Mouse (Mus musculus): ENCODE measurements around the gene Eral1. TPM values are rescaled to one million over a fixed set of nuclear protein-coding genes. Genes with fewer than 3 reads are reported as not detected.
"Not testable (repeated sequence)": the region's sequence is repeated elsewhere in the genome, so short reads cannot be mapped to it uniquely, and the experiment has no call there.

Eral1 gene
- total RNA-seq, 4 experiments from 2014 or later = 15.8 to 21.7 (median 21.2) TPM

DNA sequence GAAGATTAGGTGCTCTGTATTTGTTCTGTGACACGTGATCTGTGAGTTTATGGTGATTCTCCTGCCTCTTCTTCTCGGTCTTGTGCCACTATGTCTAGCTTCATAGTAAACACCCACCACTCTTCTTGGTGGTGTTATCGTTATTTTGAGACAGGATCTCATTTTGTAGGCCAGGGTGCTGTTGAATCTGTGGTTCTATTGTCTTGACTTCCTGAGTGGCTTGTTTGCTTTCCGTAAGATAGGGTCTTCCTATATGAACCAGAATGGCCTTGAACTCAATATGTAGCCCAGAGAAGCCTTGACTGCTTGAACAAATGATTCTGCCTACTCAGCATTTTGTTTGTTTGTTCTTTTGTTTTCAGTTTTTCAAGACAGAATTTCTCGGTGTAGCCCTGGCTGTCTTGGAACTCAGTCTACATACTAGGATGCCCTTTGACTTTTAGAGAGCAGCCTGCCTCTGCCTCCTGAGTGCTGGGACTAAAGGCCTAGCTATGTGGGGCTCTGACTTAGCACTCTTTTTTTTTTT is 7.6 kb upstream of the Eral1 start:
- no peak for DNase-seq (ENCODE audit: low spot score in 2 of 2)

DNA sequence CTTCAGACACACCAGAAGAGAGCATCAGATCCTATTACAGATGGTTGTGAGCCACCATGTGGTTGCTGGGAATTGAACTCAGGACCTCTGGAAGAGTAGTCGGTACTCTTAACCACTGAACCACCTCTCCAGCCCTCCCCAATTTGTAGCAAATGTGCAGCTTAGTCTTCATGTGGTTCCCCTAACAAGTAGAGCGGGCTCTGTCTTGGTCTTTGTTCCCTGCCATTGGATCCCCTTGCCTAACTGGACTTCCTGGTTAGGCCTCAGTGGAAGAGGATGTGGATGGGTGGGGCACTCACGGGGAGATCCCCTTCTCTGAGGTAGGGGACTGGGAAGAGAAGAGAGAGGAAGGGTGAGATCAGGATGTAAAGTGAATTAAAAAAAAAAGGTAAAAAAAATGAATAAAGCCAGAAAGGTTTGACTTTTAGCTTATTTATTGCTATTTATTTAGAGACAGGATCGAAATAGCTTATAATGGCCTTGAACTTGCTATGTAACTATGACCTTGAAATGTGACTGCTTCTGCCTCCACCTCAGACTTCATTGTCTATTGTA is 6.8 kb upstream of the Eral1 start:
- no peak for DNase-seq (ENCODE audit: low spot score in 2 of 2)

DNA sequence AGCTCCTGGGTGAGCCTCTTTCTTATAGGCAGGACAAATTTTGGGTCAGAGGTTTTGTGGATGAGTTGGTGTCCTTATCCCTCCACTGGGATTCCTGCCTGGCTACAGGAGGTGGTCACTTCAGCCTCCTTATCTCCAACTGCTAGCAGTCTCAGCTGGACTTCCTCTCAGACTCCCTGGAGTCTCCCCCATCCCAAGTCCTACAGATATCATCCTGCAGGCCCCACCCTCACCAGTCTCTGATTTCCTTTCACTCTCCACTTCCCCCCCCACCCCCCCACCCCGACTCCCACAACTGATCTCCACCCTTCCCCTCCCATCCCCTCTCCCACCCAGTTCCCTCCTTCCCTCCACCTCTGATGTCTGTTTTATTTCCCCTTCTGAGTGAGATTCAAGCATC is 3.4 kb upstream of the Eral1 start:
- DNase-seq (ENCODE audit: low spot score in 2 of 2) = no peak

DNA sequence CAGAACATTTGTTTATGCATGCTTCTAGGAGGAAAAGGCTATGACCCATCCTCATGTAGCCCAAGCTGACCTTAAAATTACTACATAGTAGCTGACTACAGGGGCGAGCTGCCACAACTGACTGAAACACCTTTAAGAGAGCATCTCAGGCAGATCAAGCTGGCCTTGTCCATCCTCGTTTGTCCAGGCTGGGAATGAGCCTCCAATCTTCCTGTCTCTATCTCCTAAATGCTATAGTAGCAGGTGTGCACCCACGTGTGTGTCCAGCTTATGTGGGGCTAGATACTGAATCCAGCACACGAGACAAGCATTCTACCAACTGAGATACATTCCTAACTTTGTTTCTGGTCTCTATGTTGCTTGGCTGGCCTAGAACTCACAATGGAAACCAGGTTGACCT is 5.5 kb downstream of the Eral1 start:
- DNase-seq (ENCODE audit: low spot score in 2 of 2) = no peak

DNA sequence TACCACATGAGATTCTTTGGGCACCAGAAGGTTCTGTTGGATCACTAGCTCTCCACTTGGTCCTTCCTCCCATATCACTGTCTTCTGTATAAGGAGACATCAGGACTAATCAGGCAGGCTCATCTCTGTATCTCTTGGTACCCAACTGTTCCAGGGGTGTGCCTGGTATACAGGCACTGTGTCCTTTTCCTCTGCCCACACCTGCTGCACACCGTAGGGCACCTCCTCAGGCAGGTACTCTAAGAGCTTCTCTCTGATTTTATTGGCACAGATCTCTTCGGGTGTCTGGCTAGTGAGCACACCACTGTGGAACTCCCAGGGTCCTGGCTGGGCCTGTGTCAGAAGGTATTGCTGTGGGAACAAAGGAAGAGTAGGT is 5.9 kb downstream of the Eral1 start:
- DNase-seq (ENCODE audit: low spot score in 2 of 2) = no peak

DNA sequence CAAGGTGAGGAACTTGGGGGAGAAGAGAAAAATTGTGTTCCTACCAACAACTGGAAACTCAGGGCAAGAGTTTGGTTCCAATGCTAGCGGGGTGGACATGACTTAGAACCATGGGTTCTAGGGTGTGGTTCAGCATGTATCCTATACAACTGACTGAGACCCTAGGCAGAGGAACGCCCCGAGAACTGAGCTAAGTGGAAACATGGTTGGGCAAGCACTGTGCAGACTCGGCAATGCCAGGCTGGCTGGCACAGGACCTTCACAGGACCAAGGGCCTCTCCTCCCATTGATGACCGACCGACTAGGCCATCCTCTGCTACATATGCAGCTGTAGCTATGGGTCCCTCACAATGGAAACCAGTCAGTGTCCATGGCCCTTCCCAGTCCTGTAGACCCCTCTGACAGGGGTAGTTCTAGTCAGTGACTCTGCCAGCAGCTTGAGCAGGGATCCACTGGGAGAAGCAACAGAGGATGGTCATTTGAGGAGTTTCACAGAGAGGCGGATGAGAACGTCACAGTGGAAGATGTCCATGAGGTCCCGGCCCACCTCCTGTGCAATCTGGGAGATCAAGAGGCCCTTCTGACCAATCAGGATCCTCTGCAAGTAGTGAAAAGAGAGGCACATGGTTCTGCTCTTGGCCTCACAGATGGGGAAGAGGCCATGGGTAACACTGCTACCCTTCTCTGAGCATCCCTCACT is 6.5 kb downstream of the Eral1 start:
- no peak for DNase-seq (ENCODE audit: low spot score in 2 of 2)

DNA sequence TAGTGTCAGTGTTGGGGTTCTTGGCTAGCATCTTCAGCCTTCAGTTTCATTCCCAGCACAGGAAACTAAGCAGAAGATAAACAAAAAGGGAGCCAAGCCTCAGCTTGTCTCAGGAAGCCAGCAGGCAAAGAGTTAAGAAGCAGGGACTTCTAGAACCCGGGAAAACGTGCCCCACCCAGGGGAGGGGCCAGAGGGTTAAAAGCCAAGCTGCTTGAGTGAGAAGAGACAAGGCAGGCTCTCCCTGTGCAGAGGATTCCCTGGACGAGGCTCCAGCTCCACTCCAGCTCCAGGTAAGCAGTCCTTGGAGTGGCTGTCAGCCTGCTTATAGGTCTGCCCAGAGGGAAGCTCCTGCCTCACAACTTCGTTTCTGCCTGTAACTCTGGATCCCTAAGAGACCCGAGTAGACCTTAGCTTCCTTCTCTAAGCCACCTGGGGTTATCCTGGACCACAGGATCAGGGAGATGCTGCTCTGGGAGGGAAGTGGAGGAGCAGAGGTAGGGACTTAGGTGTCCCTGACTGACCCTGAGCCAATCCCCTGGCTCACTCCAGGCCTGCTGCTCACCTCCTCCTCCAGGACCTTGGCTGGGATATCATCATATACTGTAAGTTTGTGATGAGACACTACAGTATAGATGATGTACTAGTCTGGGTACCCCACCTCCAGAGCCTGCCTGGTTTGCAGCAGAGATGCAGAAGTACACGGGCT is 7.6 kb downstream of the Eral1 start:
- DNase-seq (ENCODE audit: low spot score in 2 of 2) = no peak

DNA sequence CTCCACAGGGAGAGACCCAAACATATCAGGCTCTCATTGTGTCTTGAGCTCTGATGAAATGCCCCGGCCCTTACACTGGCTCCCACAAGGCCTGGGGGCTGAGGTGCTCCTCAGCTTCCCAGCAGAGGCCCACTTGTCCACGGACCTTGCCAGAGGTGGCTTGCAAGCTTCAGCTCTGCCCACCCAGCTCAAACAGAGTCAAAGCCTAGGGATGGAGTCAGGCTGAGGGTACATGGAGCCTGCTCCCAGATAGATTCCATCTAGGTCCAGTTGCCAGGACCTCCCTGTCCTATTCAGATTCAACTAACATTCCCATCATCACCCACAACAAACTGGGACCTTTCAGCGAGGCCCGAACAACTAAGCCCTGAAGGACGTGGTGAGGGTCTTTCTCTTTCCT is 8.2 kb downstream of the Eral1 start:
- no peak for DNase-seq (ENCODE audit: low spot score in 2 of 2)

DNA sequence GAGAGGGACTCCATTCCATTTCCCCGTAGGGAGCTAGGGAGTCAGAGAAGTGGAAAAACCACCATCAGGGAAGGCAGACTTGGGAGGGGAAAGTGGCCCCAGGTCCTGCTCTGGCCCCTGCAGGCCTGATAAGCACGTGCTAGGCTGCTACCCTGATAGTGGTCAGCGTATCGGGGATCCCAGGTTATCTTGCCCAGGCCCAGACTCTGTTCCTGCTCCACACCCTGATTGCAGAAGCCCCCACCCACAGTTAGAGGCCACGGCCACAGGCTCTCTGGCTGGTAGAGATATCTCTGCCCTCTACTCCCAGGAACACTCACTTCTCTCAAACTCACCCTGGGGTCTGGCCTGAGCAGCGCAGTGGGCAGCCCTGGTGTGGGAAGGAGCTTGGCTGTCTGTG is 10.5 kb downstream of the Eral1 start:
- DNase-seq (ENCODE audit: low spot score in 2 of 2) = no peak

DNA sequence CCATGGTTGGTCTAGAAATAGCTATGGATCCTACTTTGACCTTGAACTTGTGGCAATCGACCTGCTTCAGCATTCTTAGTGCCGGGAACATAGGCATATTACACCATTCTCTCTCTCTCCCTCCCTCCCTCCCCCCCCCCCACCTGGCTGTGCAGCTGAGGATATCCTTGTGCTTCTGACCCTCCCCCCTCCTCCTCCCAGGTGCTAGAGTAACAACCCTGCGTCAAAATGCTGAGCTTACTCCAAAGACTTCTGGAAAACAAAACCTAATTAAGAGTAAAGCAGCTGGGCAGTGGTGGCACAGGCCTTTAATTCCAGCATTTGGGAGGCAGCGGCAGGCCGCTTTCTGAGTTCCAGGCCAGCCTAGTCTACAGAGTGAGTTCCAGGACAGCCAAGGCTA is 11.1 kb downstream of the Eral1 start:
- no peak for DNase-seq (ENCODE audit: low spot score in 2 of 2)

DNA sequence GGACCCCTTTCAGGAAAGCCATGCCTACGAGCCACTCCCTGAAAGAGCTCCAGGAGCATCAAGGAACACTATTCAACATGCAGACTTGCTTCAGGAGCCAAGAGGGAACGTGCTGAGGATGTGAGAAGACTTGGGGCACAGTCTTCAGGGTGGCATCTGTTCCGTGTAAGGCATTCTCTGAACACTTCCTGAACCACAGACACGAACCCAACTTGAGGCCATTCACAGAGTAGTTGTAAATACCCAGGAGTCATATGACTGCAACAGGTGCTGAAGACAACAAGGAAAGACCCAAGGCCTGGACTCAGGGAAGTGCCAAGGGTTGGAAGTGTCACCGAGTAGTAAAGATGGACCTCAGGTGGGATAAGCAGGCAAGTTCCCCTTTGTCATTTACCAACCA is 12.6 kb downstream of the Eral1 start:
- no peak for DNase-seq (ENCODE audit: low spot score in 2 of 2)

DNA sequence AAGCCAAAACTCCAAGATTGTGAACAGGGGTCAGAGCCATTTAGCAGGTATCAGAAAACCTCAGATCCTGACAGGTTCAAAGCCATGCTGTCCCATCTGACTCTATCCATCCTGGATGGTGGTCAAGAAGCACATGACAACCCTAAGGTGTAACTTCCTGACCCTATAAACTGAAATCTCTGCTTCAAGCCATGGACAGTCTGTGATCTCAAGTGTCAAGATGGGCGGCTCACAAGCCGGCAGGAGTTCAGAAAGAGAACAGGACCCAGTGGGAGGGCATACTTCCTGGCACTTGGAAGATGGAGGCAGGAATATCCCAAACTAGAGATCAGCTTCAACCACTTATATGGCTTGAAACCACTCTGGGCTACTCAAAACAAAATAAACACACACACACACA is 13.5 kb downstream of the Eral1 start:
- no peak for DNase-seq (ENCODE audit: low spot score in 2 of 2)

DNA sequence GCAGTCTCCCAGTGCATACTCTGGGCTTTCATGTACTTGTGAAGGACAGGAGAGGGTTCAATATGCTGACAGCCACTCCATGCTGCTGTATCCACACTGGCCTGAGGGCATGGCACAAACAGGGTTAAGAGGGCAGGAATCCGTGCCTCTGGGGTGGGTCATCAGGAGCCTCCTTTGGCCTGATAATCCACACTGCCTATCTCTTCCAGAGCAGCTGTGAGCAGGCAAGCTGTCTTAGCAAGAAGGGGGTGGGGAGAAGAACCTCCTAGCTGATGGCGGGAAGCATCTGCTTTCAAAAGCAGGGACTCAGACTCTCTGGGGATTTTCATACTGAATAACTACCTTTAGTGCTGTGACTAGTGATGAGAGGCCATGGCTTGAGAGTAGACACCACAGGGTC is 14.3 kb downstream of the Eral1 start:
- DNase-seq (ENCODE audit: low spot score in 2 of 2) = no peak

DNA sequence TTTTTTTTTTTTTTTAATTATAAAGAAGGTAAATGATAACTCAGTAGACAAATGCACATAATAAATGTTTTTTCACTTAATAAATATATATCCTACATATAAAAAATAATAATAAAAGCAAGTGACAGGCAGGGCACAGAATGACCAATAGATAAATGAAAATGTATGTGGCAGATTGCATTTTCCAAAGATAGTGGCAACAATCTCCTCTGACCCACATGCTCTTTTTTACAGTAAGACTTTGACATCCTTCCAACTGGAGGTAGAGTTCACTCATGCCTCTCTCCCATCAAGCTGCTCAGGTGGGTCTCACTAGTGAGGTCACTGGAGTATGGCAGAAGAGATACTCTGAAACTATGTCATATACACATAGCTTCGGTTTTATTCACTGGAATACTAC is 17.6 kb downstream of the Eral1 start:
- no peak for DNase-seq (ENCODE audit: low spot score in 2 of 2)

DNA sequence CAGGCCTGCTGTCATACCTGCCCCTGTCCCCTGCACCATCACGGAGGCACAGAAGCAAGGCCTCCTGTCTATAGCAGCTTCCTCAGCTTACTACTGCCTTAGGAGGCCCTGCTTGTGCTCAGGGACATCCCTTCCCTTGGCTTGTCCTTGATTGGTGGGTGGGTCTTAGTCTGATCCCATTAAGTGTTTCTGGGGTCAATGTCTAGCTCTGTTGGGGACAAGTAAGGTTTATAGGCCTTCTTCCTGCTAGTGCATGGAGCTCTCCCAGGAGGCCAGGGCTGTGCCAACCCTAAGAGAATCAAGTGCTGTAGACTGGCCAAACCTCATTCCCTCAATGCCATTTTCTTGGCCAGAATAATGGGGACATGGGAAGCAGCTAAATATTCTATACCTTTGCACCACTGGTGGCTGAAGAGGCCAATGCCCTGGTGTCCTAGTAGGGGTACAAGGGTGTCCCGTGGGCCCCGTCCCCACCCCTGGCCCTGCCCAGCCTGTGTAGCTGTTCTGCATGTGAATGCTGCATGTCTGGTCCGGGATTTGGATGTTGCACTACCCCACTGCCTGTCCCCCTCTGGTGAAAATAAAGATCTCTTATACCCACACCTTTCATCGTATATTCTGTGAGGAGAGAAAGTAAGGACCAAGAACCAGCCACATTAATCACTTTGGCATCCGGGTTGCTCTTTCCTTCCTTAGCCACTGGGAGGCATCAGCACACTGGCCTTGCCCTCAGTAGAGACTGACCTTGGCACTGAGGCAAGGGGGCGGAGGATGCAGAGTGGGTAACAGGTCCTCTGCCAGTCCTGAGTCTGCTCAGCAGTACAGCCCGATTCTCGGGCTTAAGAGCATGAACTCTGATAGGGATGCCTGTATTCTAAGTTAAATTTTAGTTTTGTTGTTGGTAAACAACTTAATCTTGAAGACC is 20.1 kb downstream of the Eral1 start:
- DNase-seq (ENCODE audit: low spot score in 2 of 2) = peak; percentile 45 to 68

DNA sequence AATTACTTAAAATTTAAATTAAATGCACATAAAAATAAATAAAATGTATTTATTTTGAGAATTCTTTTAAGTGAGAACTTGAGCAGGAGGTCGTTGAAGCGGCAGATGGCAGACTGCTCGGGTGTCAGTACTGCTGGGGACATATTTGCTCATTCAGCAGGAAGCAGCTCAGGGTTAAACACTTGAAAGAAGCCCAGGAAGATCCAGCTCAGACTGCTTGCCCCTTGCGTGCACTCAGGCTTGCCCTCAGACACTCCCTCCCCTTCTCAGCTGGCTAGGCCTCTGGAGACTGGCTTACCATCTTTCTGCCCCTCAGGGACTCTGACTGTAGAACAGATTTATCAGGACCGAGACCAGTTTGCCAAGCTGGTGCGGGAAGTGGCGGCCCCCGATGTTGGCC is 23.2 kb downstream of the Eral1 start:
- DNase-seq (ENCODE audit: low spot score in 2 of 2) = no peak

DNA sequence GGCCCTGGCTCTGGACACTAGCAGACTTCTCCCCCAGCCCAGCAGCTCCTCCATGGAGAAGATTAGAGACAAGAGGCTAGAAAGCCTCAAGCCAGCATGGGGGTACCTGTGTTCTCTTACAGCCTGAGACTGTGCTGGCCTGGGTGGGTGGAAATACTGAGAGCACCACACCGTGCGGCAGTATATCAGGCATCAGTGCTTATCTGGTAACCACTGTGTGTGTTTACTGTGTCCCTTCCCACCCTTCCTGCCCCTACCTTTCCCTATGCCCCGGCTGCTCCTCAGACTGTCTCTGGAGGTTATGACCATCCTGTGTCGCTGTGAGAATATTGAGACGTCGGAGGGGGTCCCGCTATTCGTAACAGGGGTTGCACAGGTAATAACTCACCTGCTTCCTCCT is 27.1 kb downstream of the Eral1 start:
- DNase-seq (ENCODE audit: low spot score in 2 of 2) = no peak

DNA sequence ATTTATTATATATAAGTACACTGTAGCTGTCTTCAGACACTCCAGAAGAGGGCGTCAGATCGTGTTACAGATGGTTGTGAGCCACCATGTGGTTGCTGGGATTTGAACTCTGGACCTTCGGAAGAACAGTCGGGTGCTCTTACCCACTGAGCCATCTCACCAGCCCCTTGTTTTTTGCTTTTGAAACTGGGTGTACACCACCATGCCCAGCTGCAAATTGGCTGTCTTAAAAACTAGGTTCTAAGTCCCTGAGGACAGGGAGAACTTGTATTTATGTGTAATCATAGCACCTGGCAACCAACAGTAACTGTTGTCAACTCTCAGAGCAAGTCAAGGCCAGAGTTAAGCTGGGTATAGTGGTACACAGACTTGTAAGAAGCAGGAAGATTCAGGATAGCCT is 31.5 kb downstream of the Eral1 start:
- not testable (repeated sequence) for DNase-seq (ENCODE audit: low spot score in 2 of 2)

DNA sequence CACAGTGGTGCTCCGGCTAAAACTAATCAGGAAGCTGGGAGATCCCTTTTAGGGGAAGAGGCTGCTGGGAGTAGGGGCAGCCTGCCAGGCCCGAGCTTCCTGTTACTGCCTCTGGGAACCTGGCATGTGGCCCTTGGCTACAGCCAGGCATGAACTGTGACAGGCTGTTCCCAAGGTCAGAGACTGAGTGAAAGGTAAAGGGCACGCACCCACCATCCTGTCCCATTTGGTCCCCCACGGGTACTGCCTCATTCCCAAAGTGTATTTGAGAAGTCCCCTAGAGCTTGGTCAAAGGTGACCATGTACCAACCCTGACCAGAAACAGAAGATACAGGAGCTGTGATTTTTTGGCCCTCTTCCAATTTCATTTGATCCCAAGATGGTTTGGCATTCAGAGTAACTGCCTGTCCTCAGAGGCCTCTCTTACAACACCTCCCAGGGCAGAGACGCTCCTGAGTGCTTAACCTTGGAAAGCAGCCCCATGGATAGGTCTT is 35.4 kb downstream of the Eral1 start:
- no peak for DNase-seq (ENCODE audit: low spot score in 2 of 2)

DNA sequence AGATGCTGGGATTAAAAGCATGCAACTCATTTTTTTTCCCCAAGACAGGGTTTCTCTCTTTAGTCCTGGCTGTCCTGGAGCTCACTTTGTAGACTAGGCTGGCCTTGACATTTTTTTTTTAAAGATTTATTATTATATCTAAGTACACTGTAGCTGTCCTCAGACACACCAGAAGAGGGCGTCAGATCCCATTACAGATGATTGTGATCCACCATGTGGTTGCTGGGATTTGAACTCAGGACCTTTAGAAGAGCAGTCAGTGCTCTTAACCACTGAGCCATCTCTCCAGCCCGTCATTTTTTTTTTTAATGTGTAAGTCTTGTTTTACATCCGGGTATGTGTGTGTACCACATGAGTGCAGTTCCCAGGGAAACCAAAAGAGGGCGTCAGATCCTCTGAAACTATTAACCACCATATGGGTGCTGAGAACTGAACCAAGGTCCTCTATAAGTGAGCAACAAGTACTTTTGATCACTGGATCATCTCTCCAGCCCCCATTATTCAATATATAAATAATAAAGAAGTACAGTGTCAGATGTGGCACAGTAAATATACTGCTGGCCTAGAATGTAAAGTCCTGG is 37.8 kb downstream of the Eral1 start:
- not testable (repeated sequence) for DNase-seq (ENCODE audit: low spot score in 2 of 2)

DNA sequence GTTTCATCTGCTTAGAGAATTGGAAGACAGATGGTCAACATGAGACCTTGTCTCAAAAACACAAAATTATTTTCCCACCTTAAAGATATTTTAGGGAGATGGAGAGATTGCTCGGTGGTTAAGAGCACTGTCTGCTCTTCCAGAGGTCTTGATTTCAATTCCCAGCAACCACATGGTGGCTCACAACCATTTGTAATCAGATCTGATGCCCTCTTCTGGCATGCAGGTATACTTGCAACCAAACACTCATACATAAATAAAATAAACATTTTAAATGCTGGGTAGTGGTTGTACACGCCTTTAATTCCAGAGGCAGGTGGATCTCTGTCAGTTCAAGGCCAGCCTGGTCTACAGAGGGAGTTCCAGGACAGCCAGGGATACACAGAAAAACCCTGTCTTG is 39.3 kb downstream of the Eral1 start:
- DNase-seq (ENCODE audit: low spot score in 2 of 2) = no peak
